12 mouse cellular contexts compared by ENCODE assay signal in genomic region chr17:27151411-27151810, GRCm38 (mm10). TPM values are rescaled to one million over a fixed set of nuclear protein-coding genes. Genes with fewer than 3 reads are reported as not detected.
A peak's percentile ranks its signal among the peaks of the same experiment; 100 is the strongest.
DNase-seq lines count a peak whose midpoint lies in the region; ATAC-seq and TF ChIP-seq lines count a peak whose summit lies in the region.
"Had no signal": no experiment of that assay in that cellular context is flagged by ENCODE, and none has a peak within 500 bp of the region (broad histone marks: within the 10 kb centered on the region; RNA-seq: fewer than 3 reads in every experiment).

No protein-coding gene starts in this region.

- no peak overlapping the region for H3K4me3 ChIP-seq in intestine, postnatal 0 days (ENCODE audit: low read depth, low read length)
- no peak overlapping the region for H3K4me3 ChIP-seq in intestine, embryonic 16.5 days (ENCODE audit: low read length)
- no peak overlapping the region for H3K4me3 ChIP-seq in C2C12 (ENCODE audit: insufficient read depth, poor library complexity, severe bottlenecking)
- H3K4me3 ChIP-seq in midbrain, embryonic 13.5 days (replicated peaks) = no peak overlapping the region
- H3K4me3 ChIP-seq: limb, embryonic 15.5 days had no signal

- peak; percentile 56 for DNase-seq in R1 (ENCODE audit: low read depth, low spot score)
- DNase-seq in left cerebral cortex, adult 18-20 months (ENCODE audit: low spot score in 2 of 2) = no peak
- DNase-seq in frontal cortex, postnatal 10 days (ENCODE audit: low spot score in 2 of 2) = no peak
- DNase-seq: cerebellum, adult 11 months; heart, adult 18-20 months; right cerebral cortex, postnatal 14 days had no signal

- H3K36me3 ChIP-seq in intestine, postnatal 0 days (ENCODE audit: control insufficient read depth, insufficient read depth) = no peaks in the 10 kb centered on the region
- no peaks in the 10 kb centered on the region for H3K36me3 ChIP-seq in intestine, embryonic 16.5 days (ENCODE audit: control insufficient read depth, insufficient read depth, low read length)
- H3K36me3 ChIP-seq in C2C12 (ENCODE audit: control insufficient read depth, insufficient read depth) = no peaks in the 10 kb centered on the region
- H3K36me3 ChIP-seq in midbrain, embryonic 13.5 days = no peaks in the 10 kb centered on the region
- H3K36me3 ChIP-seq: limb, embryonic 15.5 days had no signal

- H3K4me1 ChIP-seq in intestine, postnatal 0 days (replicated peaks; ENCODE audit: control insufficient read depth, insufficient read depth, low read length) = no peaks in the 10 kb centered on the region
- H3K4me1 ChIP-seq in intestine, embryonic 16.5 days (ENCODE audit: control insufficient read depth, insufficient read depth, low read length) = peaks cover 5% of the 10 kb centered on the region
- H3K4me1 ChIP-seq in midbrain, embryonic 13.5 days (replicated peaks) = peaks cover 42% of the 10 kb centered on the region

- no peak overlapping the region for H3K27ac ChIP-seq in intestine, postnatal 0 days (ENCODE audit: low read depth, low read length)
- H3K27ac ChIP-seq in intestine, embryonic 16.5 days (ENCODE audit: low read length) = no peak overlapping the region
- no peak overlapping the region for H3K27ac ChIP-seq in midbrain, embryonic 13.5 days
- H3K27ac ChIP-seq: limb, embryonic 15.5 days had no signal

- WGBS in intestine, postnatal 0 days = 72% methylated on average over 8 of the region's 8 CpGs
- WGBS in intestine, embryonic 16.5 days = 69% methylated on average over 8 of the region's 8 CpGs
- WGBS in midbrain, embryonic 13.5 days = 73% methylated on average over 8 of the region's 8 CpGs

- no peaks in the 10 kb centered on the region for H3K27me3 ChIP-seq in intestine, postnatal 0 days (replicated peaks; ENCODE audit: control insufficient read depth, insufficient read depth, low read length)
- H3K27me3 ChIP-seq in intestine, embryonic 16.5 days (replicated peaks; ENCODE audit: control insufficient read depth, insufficient read depth, low read length) = peaks cover 3% of the 10 kb centered on the region; the same call in 1 of the 2 replicates
- H3K27me3 ChIP-seq in C2C12 (ENCODE audit: control insufficient read depth, insufficient read depth, insufficient read length) = no peaks in the 10 kb centered on the region
- no peaks in the 10 kb centered on the region for H3K27me3 ChIP-seq in midbrain, embryonic 13.5 days
- H3K27me3 ChIP-seq: limb, embryonic 15.5 days had no signal

- no peak overlapping the region for H3K4me2 ChIP-seq in intestine, postnatal 0 days (replicated peaks; ENCODE audit: low read depth)
- no peak overlapping the region for H3K4me2 ChIP-seq in intestine, embryonic 16.5 days (ENCODE audit: low read depth, low read length)
- no peak overlapping the region for H3K4me2 ChIP-seq in midbrain, embryonic 13.5 days (replicated peaks)
- H3K4me2 ChIP-seq: limb, embryonic 15.5 days had no signal

- no peak overlapping the region for H3K9ac ChIP-seq in intestine, postnatal 0 days (ENCODE audit: low read depth, low read length)
- H3K9ac ChIP-seq in intestine, embryonic 16.5 days (ENCODE audit: low read depth, low read length) = no peak overlapping the region
- H3K9ac ChIP-seq in midbrain, embryonic 13.5 days (replicated peaks) = no peak overlapping the region
- H3K9ac ChIP-seq: limb, embryonic 15.5 days had no signal

- no peak for ATAC-seq in intestine, postnatal 0 days
- no peak for ATAC-seq in intestine, embryonic 16.5 days
- ATAC-seq in monocyte, adult 5-6 weeks (replicated peaks; ENCODE audit: insufficient number of reproducible peaks, low FRiP score, low TSS enrichment, poor library complexity, severe bottlenecking) = peak; percentile 79
- ATAC-seq in midbrain, embryonic 13.5 days = no peak

- TF ChIP-seq CTCF in intestine, postnatal 0 days (IDR thresholded peaks at IDR 0.05; ENCODE audit: low read depth) = peak; percentile 74
- peak; percentile 10 for TF ChIP-seq CTCF in C2C12 (IDR thresholded peaks at IDR 0.05; ENCODE audit: control insufficient read depth, insufficient read depth, insufficient read length)

- H3K9me3 ChIP-seq in intestine, postnatal 0 days (ENCODE audit: control insufficient read depth) = no peaks in the 10 kb centered on the region
- H3K9me3 ChIP-seq in intestine, embryonic 16.5 days (ENCODE audit: control insufficient read depth, low read length) = no peaks in the 10 kb centered on the region
- H3K9me3 ChIP-seq in midbrain, embryonic 13.5 days = no peaks in the 10 kb centered on the region
- H3K9me3 ChIP-seq: limb, embryonic 15.5 days had no signal

- H3ac ChIP-seq in C2C12 (ENCODE audit: control insufficient read depth, insufficient read length, low read depth) = no peak overlapping the region

- H3K79me3 ChIP-seq in C2C12 (ENCODE audit: low read depth) = no peaks in the 10 kb centered on the region

- no peaks in the 10 kb centered on the region for H3K79me2 ChIP-seq in C2C12 (ENCODE audit: control insufficient read depth, insufficient read depth)

TF ChIP-seq in C2C12, 6 proteins besides CTCF, POLR2A, EP300 and RAD21:
- TF ChIP-seq CEBPB (IDR thresholded peaks at IDR 0.05; ENCODE audit: low read depth) = no peak
- TF ChIP-seq FOSL1 (IDR thresholded peaks at IDR 0.05; ENCODE audit: insufficient read depth, low read length, poor library complexity, severe bottlenecking) = no peak
- no peak for TF ChIP-seq MYOG (IDR thresholded peaks at IDR 0.05; ENCODE audit: control insufficient read depth, extremely low read depth, insufficient read length)
- no peak for TF ChIP-seq MYOD1 (IDR thresholded peaks at IDR 0.05; ENCODE audit: control insufficient read depth, insufficient read length, low read depth)
- no peak for TF ChIP-seq USF1 (IDR thresholded peaks at IDR 0.05; ENCODE audit: low read depth)
- TF ChIP-seq MAX (IDR thresholded peaks at IDR 0.05) = no peak

RNA-seq across cellular contexts. Expression of gene Ip6k3, which starts 16.2 kb away (rescaled TPM):
- polyA plus RNA-seq in intestine, postnatal 0 days (2015; fragmentation: Nextera tagmentation; extraction: Ambion mirVana) = not detected in 2 replicates
- polyA plus RNA-seq in intestine, embryonic 16.5 days (2015; fragmentation: Nextera tagmentation; extraction: Ambion mirVana) = 0.09 and 0.11 TPM in 2 replicates
- 0.08 TPM for polyA plus RNA-seq in C2C12 (2012; fragmentation: generic; extraction: Trizol)
- 5.4 to 8.6 TPM (median 7.0 TPM) in 3 replicates for total RNA-seq in monocyte, adult 5-6 weeks (2017)
- under 1 TPM; 0.60 to 0.70 TPM for total RNA-seq in left cerebral cortex, adult 18-20 months (2021)
- 0.22 and 0.46 TPM in 2 replicates for polyA plus RNA-seq in midbrain, embryonic 13.5 days (2015; fragmentation: Nextera tagmentation; extraction: Ambion mirVana)

RNA-seq across cellular contexts. Expression of gene Uqcc2, which starts 17.7 kb away (rescaled TPM):
- polyA plus RNA-seq in intestine, postnatal 0 days (2015; fragmentation: Nextera tagmentation; extraction: Ambion mirVana) = 190 and 206 TPM in 2 replicates
- polyA plus RNA-seq in intestine, embryonic 16.5 days (2015; fragmentation: Nextera tagmentation; extraction: Ambion mirVana) = 238 and 255 TPM in 2 replicates
- polyA plus RNA-seq in C2C12 (2012; fragmentation: generic; extraction: Trizol) = 630 TPM
- 79.3 to 105 TPM (median 82.5 TPM) in 3 replicates for total RNA-seq in monocyte, adult 5-6 weeks (2017)
- 100 to 1,000 TPM; 242 to 270 TPM for total RNA-seq in left cerebral cortex, adult 18-20 months (2021)
- polyA plus RNA-seq in midbrain, embryonic 13.5 days (2015; fragmentation: Nextera tagmentation; extraction: Ambion mirVana) = 356 and 378 TPM in 2 replicates

RNA-seq across cellular contexts. Expression of gene Lemd2, which starts 52.9 kb away (rescaled TPM):
- 9.9 and 10.1 TPM in 2 replicates for polyA plus RNA-seq in intestine, postnatal 0 days (2015; fragmentation: Nextera tagmentation; extraction: Ambion mirVana)
- 4.9 and 5.4 TPM in 2 replicates for polyA plus RNA-seq in intestine, embryonic 16.5 days (2015; fragmentation: Nextera tagmentation; extraction: Ambion mirVana)
- polyA plus RNA-seq in C2C12 (2012; fragmentation: generic; extraction: Trizol) = 45.9 TPM
- 54.3 to 81.1 TPM (median 78.5 TPM) in 3 replicates for total RNA-seq in monocyte, adult 5-6 weeks (2017)
- total RNA-seq in left cerebral cortex, adult 18-20 months (2021) = 10 to 100 TPM; 38.8 to 46.6 TPM
- 16.5 and 24.0 TPM in 2 replicates for polyA plus RNA-seq in midbrain, embryonic 13.5 days (2015; fragmentation: Nextera tagmentation; extraction: Ambion mirVana)
